Mouse (Mus musculus) heart, embryonic 12.5 days (tissue): ENCODE results near the gene Kazn. TPM values are rescaled to one million over a fixed set of nuclear protein-coding genes. Genes with fewer than 3 reads are reported as not detected.

Experiments
- ATAC-seq: fragments of 200-750 bp; cut with Nextera tagmentation; 2 replicates; pipeline ENCODE4 v1.8.0; 2017; ENCODE audit warnings: moderate TSS enrichment, moderate library complexity; ENCODE audit not compliant: insufficient number of reproducible peaks, low FRiP score
- H3K27ac ChIP-seq: fragments of 300-500 bp; sonication (generic); 2 replicates; pipeline ENCODE4 v1.5.1; 2016; ENCODE audit warnings: mild to moderate bottlenecking, moderate library complexity; ENCODE audit not compliant: poor library complexity, severe bottlenecking
- H3K27me3 ChIP-seq: fragments of 300-500 bp; sonication (generic); replicated peaks from 2 replicates; pipeline ENCODE4 v1.6.1; 2016; ENCODE audit warnings: mild to moderate bottlenecking, moderate library complexity
- H3K36me3 ChIP-seq: fragments of 300-500 bp; sonication (generic); 2 replicates; pipeline ENCODE4 v1.6.1; 2016; ENCODE audit warnings: mild to moderate bottlenecking, moderate library complexity
- H3K4me1 ChIP-seq: fragments of 300-500 bp; sonication (generic); replicated peaks from 2 replicates; pipeline ENCODE4 v1.6.1; 2016; ENCODE audit warnings: mild to moderate bottlenecking
- H3K4me2 ChIP-seq: fragments of 300-500 bp; sonication (generic); 2 replicates; pipeline ENCODE4 v1.6.1; 2016; ENCODE audit warnings: mild to moderate bottlenecking, moderate library complexity
- H3K4me3 ChIP-seq: fragments of 300-500 bp; sonication (generic); 2 replicates; pipeline ENCODE4 v1.5.1; 2016; ENCODE audit warnings: mild to moderate bottlenecking
- H3K9ac ChIP-seq: fragments of 300-500 bp; sonication (generic); 2 replicates; pipeline ENCODE4 v1.6.1; 2016; ENCODE audit warnings: mild to moderate bottlenecking, moderate library complexity
- H3K9me3 ChIP-seq: fragments of 300-500 bp; sonication (generic); replicated peaks from 2 replicates; pipeline ENCODE4 v1.6.1; 2016; ENCODE audit warnings: mild to moderate bottlenecking, moderate library complexity
- WGBS: fragments of 180-500 bp; shearing (Covaris S2); methylation state at CpG from one replicate; pipeline ENCODE4 v1.1.7; 2016; 5-methylcytosine and 5-hydroxymethylcytosine counted together
- polyA plus RNA-seq: library from polyadenylated mRNA; unstranded; fragments of >200 nt; fragmentation: Nextera tagmentation; extraction: Ambion mirVana; gene quantifications from 2 replicates; pipeline ENCODE4 v1.2.1, GENCODE M21; 2016

The Kazn gene
- polyA plus RNA-seq, 1 experiment from 2014 or later = 8.6 TPM

DNA sequence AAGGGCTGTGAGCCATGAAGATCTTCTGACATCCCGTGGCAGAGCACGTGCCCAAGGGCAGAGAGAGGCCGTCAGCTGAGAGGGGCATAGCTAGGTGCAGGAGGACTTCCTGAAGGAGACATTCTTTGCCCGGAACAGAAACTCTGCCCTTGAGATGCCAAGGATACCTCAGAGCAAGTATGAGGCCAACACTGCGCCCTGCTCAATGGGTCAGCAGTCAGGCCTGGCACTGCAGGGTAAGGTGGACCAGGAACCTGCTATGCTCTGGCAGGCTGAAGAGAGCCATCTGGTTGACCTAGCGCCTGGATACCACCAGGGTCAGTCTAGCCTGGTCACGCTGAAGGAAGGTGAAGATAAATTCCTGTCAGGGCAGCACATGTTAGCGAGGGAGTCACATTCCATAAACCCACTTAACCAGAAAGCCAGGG lies 46.0 kb downstream of the Kazn start:
- Histone ChIP-seq H3K9me3 (no peaks in the 10 kb centered on the region), H3K9ac (no peak overlapping the region), H3K27ac (no peak overlapping the region), H3K27me3 (no peaks in the 10 kb centered on the region), H3K4me3 (no peak overlapping the region), H3K36me3 (no peaks in the 10 kb centered on the region), H3K4me2 (no peak overlapping the region), H3K4me1 (peaks cover 10% of the 10 kb centered on the region; the same call in 1 of the 2 replicates)
- WGBS = 76% methylated on average over 8 of the region's 8 CpGs
- peak; percentile 13; the same call in 1 of the 2 replicates for ATAC-seq

DNA sequence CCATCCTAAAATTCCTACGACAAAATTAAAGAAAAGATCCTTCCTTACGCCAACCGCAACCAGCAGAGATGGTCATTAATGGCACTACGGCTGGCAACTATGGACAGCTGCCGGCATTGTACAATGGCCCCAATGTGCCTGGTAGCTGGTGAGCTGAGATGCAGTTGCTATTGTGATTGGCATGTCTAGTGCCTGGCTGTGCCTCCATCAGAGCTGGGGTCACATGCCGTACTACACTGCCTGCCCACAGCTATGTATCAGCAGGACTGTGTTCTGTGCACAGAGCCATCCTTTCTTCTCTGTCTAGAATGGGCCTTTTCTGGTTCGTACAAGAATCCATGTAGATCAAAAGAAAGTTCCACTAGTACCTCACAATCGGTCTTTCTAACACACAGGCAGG lies 49.2 kb downstream of the Kazn start:
- H3K4me3 ChIP-seq = no peak overlapping the region
- peaks cover 14% of the 10 kb centered on the region for H3K4me1 ChIP-seq
- no peak overlapping the region for H3K27ac ChIP-seq
- WGBS = 85% methylated on average over 8 of the region's 8 CpGs
- H3K36me3 ChIP-seq = 0 out of 2 replicates have a peak, but pooled peaks cover 3% of the 10 kb centered on the region
- H3K9ac ChIP-seq = no peak overlapping the region
- ATAC-seq = no peak
- H3K9me3 ChIP-seq = no peaks in the 10 kb centered on the region
- H3K4me2 ChIP-seq = no peak overlapping the region
- no peaks in the 10 kb centered on the region for H3K27me3 ChIP-seq

DNA sequence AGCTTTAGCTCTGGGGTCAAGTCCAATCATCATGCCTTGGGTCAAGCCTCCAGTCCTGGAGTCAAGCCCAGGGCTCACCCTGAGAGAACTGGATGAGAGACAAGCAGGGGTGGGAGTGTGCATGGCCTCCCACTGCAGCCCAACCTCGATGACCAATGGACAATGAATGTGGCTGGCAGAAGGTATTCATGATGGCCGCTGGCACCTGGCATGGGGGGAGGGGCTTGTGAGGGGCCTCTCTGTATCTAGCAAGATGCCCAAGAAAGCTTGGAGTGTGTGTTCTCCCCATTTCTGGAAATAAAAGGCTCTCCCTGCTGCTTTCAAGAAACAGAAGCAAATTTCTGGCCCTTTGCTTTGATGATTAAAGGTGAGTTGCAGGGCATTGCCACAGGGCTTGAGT lies 50.7 kb downstream of the Kazn start:
- Histone ChIP-seq H3K36me3 (0 out of 2 replicates have a peak, but pooled peaks cover 3% of the 10 kb centered on the region), H3K4me1 (peaks cover 14% of the 10 kb centered on the region), H3K27ac (no peak overlapping the region), H3K27me3 (no peaks in the 10 kb centered on the region), H3K9ac (no peak overlapping the region), H3K4me3 (no peak overlapping the region), H3K4me2 (no peak overlapping the region), H3K9me3 (no peaks in the 10 kb centered on the region)
- ATAC-seq = no peak
- WGBS = 76% methylated on average over 2 of the region's 2 CpGs

DNA sequence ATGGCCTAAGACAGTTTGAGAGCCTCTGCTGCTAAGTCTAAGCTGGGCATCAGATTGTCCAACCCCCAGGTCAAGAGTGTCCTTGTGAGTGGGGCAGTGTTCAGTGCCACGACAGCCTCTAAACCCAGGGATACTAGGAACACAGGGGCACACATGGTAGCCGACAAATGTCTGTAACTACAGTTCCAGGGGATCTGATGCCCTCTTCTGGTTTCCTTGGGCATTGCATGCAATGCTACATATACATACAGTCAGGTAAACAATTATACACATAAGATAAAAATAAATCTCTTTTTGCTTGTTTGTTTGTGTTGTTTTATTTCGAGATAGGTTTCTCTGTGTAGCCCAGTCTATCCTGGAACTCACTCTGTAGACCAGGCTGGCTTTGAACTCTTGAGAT lies 53.0 kb downstream of the Kazn start:
- Histone ChIP-seq H3K4me3 (no peak overlapping the region), H3K9me3 (no peaks in the 10 kb centered on the region), H3K9ac (no peak overlapping the region), H3K36me3 (0 out of 2 replicates have a peak, but pooled peaks cover 3% of the 10 kb centered on the region), H3K4me2 (no peak overlapping the region), H3K27ac (no peak overlapping the region), H3K4me1 (peaks cover 30% of the 10 kb centered on the region), H3K27me3 (no peaks in the 10 kb centered on the region)
- WGBS = 85% methylated on average over 3 of the region's 3 CpGs
- no peak for ATAC-seq

DNA sequence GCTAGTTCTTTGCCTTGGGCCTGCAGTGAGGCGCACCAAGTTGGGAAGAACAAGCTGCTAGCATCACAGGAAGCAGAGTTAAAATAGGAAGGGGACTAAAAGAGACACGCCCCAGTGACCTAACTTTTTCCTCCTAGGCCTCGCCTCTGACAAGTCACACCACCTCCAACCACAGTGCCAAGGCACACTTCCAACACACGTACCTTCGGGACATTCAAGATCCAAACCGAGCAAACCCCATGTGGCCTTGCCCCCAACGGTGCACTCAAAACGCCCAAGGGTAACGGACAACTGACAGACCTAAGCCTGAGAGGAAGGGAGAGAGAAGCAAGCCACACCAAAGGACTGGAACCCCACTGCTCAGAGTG lies 53.7 kb downstream of the Kazn start:
- H3K27me3 ChIP-seq = no peaks in the 10 kb centered on the region
- no peak overlapping the region for H3K27ac ChIP-seq
- H3K36me3 ChIP-seq = 0 out of 2 replicates have a peak, but pooled peaks cover 3% of the 10 kb centered on the region
- H3K9ac ChIP-seq = no peak overlapping the region
- no peak for ATAC-seq
- H3K4me3 ChIP-seq = no peak overlapping the region
- WGBS = 88% methylated on average over 9 of the region's 9 CpGs
- H3K4me2 ChIP-seq = no peak overlapping the region
- no peaks in the 10 kb centered on the region for H3K9me3 ChIP-seq
- peaks cover 36% of the 10 kb centered on the region for H3K4me1 ChIP-seq

DNA sequence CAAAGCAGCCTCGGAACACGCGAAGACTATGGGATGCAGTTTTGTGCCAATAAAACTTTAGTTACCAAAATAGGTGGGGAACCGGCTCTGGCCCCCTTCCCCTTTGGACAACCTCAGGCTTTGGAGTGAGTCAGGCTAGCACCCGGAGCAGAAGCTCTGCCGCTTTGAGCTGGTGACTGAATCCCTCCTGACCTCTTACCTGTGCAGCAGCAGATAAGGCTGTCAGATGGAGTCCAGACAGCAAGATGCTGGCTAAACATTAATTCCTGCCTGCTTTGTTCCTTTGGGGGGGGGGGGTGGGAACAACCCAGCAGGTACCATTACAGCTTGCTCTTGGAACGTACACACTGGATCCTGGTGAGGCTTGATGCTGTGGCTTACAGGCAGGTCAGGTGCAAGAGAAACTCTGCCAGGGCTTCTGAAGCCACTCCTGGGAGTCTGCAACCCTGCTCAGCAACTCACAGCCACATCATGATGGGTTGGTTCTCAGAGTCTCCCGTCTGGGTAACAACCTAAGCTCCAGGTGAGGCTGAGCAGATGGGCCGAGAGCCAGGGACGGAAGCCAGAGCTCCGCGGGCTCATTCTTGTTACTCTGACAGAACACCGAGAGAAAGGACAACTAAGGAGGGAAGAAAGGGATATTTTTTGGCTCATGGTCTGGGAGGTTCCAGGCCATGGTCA lies 54.2 kb downstream of the Kazn start:
- ATAC-seq = no peak
- H3K27ac ChIP-seq = no peak overlapping the region
- 0 out of 2 replicates have a peak, but pooled peaks cover 3% of the 10 kb centered on the region for H3K36me3 ChIP-seq
- peaks cover 41% of the 10 kb centered on the region for H3K4me1 ChIP-seq
- no peaks in the 10 kb centered on the region for H3K9me3 ChIP-seq
- 83% methylated on average over 13 of the region's 13 CpGs for WGBS
- H3K4me2 ChIP-seq = no peak overlapping the region
- H3K4me3 ChIP-seq = no peak overlapping the region
- no peak overlapping the region for H3K9ac ChIP-seq
- no peaks in the 10 kb centered on the region for H3K27me3 ChIP-seq

DNA sequence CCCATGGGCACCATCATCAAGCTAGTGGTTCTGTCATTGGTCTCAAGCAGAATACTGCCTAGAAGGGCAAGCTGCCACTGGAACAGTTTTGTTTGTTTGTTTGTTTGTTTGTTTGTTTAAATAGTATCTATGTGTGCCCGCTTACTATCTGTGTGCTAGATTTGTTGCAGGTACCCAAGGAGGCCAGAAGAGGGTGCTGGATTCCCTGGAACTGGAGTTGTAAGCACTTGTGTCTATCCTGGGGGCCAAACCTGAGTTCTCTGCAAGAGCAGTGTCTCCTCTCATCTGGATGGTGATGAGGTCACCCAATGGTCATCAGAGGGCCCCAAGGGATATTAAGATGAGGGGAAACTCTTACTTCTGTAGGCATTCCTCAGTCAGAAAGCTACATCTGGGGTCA lies 55.6 kb downstream of the Kazn start:
- Histone ChIP-seq H3K9ac (no peak overlapping the region), H3K9me3 (no peaks in the 10 kb centered on the region), H3K4me3 (no peak overlapping the region), H3K27me3 (no peaks in the 10 kb centered on the region), H3K4me1 (peaks cover 55% of the 10 kb centered on the region), H3K36me3 (0 out of 2 replicates have a peak, but pooled peaks cover 3% of the 10 kb centered on the region), H3K4me2 (no peak overlapping the region), H3K27ac (no peak overlapping the region)
- 73% methylated on average over 1 of the region's 1 CpGs for WGBS
- ATAC-seq = no peak

DNA sequence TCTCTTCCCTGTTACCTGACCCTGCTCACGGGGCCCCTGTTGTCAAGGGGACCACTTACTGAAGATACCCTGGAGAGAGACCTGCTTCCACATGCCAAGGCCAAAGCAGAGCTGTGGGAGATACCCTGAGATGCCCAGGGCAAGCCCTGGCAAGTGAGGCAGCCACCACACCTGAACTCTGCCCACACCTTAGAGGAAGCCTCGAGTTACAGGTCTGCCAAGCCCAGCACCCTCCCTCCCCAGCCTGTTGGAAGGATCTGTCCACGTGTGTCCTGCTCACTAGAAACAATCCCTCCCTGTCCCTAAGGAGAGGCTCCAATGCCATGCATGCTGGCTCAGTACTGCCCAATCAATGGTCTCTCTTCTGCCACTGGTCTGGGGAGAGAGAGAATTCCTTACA lies 56.2 kb downstream of the Kazn start:
- no peak for ATAC-seq
- WGBS = 81% methylated on average over 3 of the region's 3 CpGs
- Histone ChIP-seq H3K4me3 (no peak overlapping the region), H3K4me2 (no peak overlapping the region), H3K27me3 (no peaks in the 10 kb centered on the region), H3K27ac (no peak overlapping the region), H3K36me3 (0 out of 2 replicates have a peak, but pooled peaks cover 3% of the 10 kb centered on the region), H3K9ac (no peak overlapping the region), H3K9me3 (no peaks in the 10 kb centered on the region), H3K4me1 (peaks cover 61% of the 10 kb centered on the region)

DNA sequence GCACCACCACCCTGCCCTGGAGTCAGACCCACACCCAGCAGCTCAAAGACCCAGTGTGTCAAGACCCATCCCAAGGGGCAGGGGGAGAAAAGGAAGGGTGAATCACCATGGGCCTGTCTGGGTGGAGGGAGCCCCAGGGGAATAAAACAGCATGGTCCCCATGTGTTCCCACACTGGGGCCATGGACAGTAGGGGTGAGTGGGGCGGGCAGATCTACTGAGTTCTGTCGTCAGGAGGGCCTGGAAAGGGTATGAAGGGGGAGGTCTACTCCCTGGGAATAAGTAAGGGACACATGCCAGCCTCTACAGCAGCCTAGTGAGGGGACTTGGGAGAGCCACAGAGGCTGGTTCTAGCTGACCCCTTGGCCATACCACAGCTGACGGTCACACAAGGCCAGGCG lies 57.6 kb downstream of the Kazn start:
- Histone ChIP-seq H3K27me3 (no peaks in the 10 kb centered on the region), H3K4me2 (no peak overlapping the region), H3K9ac (no peak overlapping the region), H3K36me3 (0 out of 2 replicates have a peak, but pooled peaks cover 3% of the 10 kb centered on the region), H3K27ac (no peak overlapping the region), H3K4me1 (peaks cover 60% of the 10 kb centered on the region), H3K4me3 (no peak overlapping the region), H3K9me3 (0 out of 2 replicates have a peak, but pooled peaks cover 3% of the 10 kb centered on the region)
- 77% methylated on average over 4 of the region's 4 CpGs for WGBS
- ATAC-seq = no peak

DNA sequence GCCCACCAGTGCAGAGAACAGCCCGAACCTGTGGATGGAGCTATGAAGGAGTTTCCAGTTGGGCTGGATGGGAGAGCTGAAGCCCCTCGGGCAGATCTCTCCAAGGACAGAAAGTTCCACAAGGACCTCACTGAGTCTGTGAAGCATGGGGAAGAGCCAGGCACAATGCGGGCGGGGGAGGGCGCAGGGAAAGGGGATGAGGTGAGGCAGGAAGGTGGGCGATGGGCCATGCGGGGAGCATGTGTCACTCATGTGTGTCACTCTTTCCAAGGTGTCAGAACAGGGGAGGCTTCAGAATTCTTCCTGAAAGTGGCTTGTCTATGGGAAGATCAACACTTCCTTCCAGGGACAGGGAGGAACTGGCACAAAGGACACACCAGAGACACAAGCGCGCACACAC lies 58.3 kb downstream of the Kazn start:
- H3K4me2 ChIP-seq = no peak overlapping the region
- H3K36me3 ChIP-seq = no peaks in the 10 kb centered on the region
- 93% methylated on average over 9 of the region's 9 CpGs for WGBS
- 0 out of 2 replicates have a peak, but pooled peaks cover 3% of the 10 kb centered on the region for H3K9me3 ChIP-seq
- no peak; the same call in 1 of the 2 replicates for ATAC-seq
- no peaks in the 10 kb centered on the region for H3K27me3 ChIP-seq
- no peak overlapping the region for H3K4me3 ChIP-seq
- 0 out of 2 replicates have a peak overlapping the region, but pooled peaks have one; percentile 4 for H3K9ac ChIP-seq
- H3K4me1 ChIP-seq = peaks cover 58% of the 10 kb centered on the region
- H3K27ac ChIP-seq = peak overlapping the region; percentile 91

DNA sequence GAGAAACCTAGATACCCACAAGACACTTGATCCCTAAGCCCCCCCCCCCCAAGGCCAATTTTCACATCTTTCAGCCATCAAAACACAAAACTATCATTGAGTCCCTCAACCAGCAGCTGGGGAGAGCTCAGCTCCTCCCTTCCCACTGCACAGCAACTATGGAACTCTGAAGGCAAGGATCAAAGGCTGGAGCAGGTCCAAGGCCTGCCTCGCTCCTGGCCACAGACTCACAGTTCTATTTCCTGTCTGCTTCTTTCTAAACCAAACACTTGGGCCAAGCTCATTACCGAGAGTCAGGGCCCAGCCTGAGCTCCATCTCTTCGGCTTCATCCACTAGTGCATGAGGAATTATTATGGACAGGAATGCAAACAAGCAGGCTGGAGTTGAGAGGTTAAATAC lies 58.9 kb downstream of the Kazn start:
- Histone ChIP-seq H3K9ac (peak overlapping the region; percentile 9; the same call in 1 of the 2 replicates), H3K9me3 (0 out of 2 replicates have a peak, but pooled peaks cover 3% of the 10 kb centered on the region), H3K4me2 (peak overlapping the region; percentile 39; the same call in 1 of the 2 replicates), H3K27ac (peak overlapping the region; percentile 91), H3K4me1 (peaks cover 58% of the 10 kb centered on the region), H3K36me3 (no peaks in the 10 kb centered on the region), H3K27me3 (no peaks in the 10 kb centered on the region), H3K4me3 (no peak overlapping the region)
- peak; percentile 51; the same call in 1 of the 2 replicates for ATAC-seq
- 19% methylated on average over 3 of the region's 3 CpGs for WGBS
